Mouse (Mus musculus): Measurements from ENCODE around the gene Batf3.

Gene Batf3

DNA sequence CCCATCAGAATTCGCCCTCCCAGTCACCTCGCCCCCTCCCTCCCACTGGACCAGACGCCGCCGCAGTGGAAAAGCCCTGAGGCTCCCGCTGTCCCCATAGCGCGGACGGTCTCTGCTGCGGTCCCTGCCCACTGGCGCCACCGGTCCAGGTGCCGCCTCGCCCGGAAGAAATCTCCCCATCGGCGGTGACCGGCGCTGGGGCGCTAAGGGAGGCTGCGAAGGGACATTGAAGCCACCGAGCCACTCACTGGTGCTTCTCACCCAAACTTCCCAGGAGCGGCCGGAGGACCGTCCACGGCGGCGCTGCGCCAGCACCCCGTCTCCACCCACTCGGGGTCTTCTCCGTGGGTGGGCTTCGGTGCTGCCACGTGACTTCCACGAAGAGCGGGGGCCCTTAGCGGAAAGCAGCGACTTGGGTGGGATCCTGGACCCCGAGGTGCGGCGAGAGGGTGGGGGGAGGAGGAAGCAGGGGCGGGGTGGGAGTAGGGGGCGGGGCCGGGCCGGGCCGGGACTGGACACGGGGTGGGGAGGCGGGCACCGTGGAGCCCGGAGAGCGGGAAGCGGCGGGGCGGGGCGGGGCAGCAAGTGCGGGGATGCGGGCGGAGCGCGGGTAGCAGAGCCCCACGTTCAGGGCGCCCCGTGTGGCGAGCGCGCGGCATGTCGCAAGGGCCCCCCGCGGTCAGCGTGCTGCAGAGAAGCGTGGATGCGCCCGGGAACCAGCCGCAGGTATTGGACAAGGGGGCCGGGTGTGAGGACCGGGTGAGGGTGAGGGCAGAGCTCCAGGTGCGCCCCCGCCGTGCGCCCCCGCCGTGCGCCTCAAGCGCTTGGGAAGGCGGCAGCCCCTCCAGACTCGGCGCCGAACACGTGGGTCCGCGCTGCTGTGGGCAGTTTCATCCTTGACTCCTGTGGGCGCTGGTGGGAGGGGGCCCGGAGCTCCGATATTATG lies at the start of gene Batf3:
Gene Batf3 (plus strand): TSS at position 46 of the 946 bp plus-strand sequence.
- in situ Hi-C loops (cut with MboI, MseI), result loop anchor here (25.0 kb wide), 1 partner anchor 189 kb away; no protein-coding TSS in a partner anchor

DNA sequence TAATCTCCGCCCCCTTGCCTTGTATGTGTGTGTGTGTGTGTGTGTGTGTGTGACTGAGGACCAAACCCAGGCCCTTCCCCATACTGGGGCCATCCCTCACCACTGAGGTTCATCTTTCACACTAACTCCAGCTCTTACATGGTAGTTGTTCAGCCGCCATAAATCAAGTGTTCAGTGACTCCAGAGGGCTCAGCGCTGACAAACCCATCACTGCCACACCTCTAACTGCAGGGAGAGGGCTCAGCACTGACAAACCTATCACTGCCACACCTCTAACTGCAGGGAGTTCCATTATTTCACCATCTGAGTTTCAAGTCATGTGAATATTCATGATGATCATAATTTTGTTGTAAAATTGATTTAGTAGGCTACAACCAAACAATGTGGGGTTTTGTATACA lies 44.1 kb upstream of the Batf3 start:
- in situ Hi-C loops (cut with MboI, MseI), result no loop called here

DNA sequence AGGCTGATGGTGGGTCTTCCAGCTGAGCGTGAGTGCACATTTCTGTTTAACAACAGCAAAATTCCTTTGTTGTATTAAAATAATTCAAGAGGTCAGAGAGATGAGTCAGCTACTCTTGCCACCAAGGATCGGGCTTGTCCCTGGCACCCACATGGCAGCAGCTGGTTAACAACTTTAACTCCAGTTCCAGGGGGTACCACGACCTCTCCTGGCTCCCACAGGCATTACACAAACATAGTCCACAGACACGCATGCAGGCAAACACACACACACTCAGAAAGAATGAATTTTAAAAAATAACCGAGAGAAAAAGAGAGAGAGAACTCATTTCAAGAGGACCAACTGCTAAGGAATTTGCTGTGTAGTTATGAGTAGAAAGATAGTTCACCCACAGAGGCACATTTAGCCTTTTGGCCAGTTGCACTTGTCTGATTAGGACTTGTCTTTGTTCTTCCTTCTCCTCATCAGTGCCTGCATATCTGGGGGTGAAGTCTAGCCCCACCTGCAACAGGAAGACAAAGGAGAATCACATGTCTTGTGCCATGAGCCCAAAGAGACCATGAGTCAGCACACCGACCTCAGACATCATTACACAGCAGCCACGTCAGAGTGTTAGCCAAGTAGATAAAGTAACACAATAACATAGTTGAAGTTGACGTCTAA lies 42.6 kb upstream of the Batf3 start:
- in situ Hi-C loops (cut with MboI, MseI), result no loop called here

DNA sequence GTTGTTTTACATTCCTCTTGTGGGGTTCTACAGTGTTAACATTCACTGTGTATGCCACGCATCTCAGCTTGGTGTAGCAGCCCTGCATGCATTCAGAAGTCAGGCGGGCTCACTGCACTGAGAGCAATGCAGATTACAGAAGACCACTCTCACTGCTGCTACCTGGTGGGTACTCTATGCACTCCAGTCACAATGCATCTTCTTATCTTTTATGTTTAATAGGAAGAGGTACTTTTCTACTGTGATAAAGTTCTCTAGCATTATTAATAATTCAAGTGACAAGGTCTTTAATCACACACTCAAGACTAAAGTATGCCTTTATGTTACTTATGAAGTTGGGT lies 42.1 kb upstream of the Batf3 start:
- in situ Hi-C loops (cut with MboI, MseI), result no loop called here

DNA sequence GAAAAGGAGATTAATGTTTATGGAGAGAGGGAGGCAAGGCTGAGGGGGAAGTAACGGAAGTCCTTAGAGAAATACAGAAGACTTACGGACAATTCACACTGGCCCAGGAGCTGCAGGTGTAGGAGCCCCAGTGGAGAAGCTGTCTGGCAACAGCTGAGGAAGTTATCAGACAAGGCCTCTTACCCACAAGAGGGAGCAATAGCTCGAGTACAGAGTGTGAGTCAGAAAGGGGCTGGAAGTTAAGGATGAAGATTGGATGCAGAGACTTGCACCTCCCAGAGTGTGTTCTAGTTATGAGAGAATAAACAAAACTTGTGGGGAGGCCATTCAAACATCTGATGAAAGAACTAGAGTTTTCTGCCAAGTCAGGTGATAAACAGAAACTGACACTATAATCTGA lies 40.2 kb upstream of the Batf3 start:
- in situ Hi-C loops (cut with MboI, MseI), result no loop called here

DNA sequence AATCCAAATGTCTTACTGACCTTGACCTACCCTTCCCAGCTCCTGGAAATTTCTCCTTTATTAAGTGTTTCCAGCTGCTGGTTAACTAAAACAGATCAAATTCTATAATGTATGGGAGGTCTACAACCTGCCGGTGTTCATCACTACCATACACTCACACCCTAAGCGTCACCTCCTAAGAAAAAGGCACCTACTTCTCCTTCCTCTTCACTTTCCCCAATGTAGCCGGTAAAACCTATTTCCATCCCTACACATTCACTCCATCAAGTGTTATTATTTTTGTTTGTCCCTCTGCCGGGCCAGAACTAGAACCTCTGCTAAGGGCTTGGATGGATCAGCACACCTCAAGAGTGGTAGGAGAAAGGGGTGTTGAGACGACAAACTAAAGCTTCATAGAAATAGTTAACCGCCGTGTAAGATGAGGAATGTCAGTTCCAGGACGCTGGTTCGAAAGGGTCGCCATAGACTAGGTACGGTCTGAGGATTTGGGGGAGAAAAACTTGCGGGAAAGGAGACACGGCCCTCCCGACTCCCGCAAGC lies 35.3 kb upstream of the Batf3 start:
- in situ Hi-C loops (cut with MboI, MseI), result loop anchor here (5.0 kb wide), 1 partner anchor 35 kb away; the partner anchor contains the start of gene Flvcr1

DNA sequence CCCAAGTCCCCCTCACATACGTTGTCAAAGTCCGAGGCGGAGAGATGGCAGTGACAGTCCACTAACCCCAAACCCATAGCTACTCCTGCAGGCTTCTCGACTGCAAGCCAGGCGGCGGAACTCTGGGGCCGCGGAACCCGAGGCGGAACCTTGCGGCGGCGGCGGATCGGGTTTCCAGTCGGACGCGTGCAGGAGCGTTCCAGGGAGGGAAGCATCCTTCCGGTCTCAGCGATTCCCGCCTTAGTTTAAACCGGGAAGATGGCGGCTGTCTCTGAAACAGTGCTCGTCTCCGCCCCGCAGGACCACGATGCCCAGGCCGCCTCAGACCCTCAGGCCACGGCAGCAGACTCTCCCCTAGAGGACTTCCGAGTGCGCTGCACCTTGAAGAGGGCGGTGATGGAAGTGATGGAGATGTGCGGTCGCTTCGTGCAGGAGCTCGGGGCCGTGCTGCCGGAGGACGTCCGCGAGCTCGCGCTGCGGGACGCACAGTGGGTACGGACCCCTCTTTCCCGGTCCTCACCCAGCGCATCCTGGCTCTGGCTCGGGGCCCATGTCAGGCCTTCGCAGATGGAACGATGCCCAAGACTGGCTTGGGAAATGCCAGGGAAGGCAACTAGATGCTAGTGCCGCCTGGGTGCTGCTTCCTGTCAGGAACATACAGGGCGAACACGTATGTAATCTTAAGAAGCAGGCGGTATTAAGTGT lies 34.7 kb upstream of the Batf3 start, which contains the start of the genes Tatdn3 and Nsl1:
Gene Tatdn3 (minus strand): TSS at position 152 of the 705 bp plus-strand sequence.
Gene Nsl1 (plus strand): TSS at position 232 of the 705 bp plus-strand sequence.
- in situ Hi-C loops (cut with MboI, MseI), result loop anchor here (5.0 kb wide), 1 partner anchor 36 kb away; the partner anchor contains the start of gene Flvcr1

DNA sequence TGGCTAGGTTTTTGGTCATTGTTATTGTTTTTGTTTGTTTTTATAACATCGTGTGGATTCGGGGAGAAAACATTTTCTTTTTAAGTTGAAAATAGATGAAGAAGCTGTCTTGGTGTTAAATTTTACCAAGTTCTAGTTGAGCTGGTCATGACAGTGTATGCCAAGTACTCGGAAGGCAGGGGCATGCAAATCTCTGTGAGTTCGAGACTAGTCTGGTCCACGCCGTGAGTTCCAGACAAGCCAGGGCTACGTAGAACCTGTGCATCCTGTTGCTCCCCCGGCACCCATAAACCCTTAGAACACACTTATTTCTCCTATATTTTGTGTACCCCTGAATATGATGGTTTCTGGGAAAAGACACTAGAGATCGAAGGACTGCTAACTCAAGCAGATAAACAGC lies 33.9 kb upstream of the Batf3 start:
- in situ Hi-C loops (cut with MboI, MseI), result loop anchor here (5.0 kb wide), 1 partner anchor 36 kb away; the partner anchor contains the start of gene Flvcr1

DNA sequence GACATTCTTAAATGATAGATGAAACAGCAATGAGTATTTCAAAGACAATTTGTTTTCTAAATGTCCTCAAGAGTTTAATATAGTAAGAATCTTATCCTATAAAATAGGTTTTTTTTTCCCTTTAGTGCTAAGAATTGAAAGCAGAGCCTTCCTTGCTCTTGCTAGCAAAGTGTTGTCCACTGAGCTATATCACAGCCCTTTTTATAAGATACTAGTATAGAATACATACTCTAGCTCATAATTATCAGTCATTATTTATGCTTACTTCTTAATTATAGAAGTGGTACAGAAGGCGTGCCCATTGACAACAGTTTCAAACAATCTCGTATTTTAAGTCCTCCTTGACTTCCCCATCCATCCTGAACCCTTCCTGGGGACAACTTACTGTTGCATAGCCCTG lies 33.1 kb upstream of the Batf3 start:
- in situ Hi-C loops (cut with MboI, MseI), result loop anchor here (5.0 kb wide), 1 partner anchor 37 kb away; the partner anchor contains the start of gene Flvcr1

DNA sequence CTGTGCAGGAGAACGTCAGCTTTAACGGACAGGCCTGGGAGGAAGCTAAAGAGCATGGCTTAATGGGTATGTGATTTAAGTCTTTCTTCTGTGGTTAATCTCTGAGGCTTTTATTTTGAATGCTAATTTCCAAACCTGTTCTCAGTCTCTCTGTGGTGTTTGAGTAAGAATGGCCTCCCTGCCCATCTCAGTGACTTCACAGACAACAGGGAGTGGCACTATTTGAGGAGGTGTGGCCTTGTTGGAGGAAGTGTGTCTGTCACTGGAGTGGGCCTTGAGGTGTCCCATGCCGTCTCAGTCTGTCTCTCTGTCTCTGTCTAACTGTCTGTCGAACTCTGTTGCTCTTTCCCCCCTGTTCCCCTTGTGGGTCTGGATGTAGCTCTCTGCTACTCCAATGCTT lies 32.5 kb upstream of the Batf3 start:
- in situ Hi-C loops (cut with MboI, MseI), result no loop called here

DNA sequence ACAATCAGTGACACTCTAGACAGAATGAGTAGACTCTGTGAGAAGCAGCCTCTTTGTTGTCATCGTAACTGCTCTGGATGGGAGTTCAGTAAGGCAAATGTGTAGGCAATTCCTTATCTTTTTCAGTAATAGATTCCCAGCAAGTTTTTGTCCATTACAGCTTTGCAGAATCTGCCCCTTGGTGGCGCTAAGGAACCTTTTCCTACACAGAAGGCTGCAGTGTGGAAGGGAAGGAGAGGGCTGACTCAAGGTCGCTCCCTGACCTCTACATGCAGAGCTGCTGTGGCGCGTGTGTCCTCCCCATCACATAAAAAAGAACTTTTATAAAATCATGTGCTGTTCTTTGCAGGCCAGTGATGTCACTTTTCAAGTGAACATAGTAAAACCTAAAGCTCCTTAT lies 29.3 kb upstream of the Batf3 start:
- in situ Hi-C loops (cut with MboI, MseI), result no loop called here

DNA sequence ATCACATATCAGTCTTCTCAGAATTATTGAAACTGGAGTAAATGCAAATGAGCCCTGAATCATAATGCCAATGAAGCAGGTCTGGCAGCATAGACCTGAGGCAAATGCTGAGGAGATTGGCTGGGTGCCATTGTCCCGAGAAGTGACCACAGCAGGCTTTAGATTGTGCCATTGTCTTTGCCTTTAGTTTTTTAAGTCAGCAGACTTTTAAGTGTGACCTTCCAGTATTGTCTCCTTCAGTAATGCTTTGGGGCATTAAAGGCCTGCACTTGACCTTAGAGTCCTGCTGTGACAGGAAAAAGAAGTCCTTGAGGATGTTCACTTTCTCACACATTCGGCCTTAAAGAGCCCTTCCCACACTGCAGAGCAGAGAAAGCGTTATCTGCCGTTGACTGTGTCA lies 27.4 kb upstream of the Batf3 start:
- in situ Hi-C loops (cut with MboI, MseI), result no loop called here

DNA sequence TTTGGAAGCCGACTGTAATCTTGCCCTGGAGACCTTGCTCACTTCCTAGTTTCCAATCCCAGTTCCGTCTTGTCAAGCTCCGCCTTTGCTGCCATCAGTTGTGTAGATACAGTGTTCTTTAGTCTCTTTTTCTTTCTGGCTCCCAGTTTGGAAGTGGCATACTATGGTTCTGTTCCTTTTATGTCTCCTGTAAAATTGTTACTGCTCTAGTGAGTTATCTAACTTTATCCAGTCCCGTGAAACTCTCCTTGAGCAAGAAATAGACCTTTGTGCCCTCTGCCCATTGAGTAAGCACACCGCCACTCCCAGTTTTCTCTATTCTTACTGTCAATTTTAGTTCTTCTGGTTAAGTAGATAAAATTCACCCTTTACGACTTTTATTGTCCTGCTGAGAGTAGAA lies 26.0 kb upstream of the Batf3 start:
- in situ Hi-C loops (cut with MboI, MseI), result no loop called here

DNA sequence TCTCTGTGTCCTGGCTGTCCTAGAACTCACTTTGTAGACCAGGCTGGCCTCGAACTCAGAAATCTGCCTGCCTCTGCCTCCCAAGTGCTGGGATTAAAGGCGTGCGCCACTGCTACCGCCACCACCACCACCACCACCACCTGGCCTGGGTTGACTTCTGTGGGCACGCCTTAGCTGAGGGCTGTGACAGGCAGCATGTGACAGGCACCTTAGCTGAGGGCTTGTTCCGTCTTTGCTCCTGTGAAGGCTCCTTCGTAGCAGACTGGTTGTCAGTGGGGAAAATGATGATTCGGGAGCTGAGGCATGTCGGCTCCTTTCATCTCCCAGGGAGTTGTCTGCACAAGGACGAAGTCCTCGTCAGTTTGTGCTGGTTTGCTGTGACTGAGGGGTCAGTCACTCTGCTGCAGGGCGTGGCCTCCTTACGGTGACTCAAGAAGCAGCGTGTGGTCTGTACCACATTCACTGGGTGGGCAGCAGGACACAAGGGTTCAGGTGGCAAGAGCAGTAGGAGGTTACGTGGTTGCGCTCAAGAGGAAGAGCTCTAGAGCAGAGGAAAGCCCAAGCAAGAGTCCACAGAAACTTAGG lies 25.2 kb upstream of the Batf3 start:
- in situ Hi-C loops (cut with MboI, MseI), result no loop called here

DNA sequence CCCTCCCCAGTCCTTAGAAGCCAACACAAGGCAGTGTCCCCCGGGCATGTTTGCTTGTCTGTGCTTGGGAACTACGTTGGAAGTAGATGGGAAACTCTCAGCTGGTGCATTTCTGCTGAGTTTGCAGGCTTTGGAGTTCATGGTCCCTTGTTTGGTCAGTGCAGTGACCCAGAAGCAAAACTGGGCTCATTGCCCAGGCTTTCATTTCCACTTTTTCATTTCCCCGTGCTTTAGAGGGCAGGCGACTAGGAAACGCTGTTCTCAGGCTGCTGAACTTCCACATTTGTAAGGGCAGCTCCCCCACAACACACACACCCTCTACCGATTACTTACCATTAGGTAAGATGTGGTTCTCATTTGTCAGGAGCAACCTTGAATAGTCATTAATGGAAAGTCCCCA lies 24.6 kb upstream of the Batf3 start:
- in situ Hi-C loops (cut with MboI, MseI), result no loop called here

DNA sequence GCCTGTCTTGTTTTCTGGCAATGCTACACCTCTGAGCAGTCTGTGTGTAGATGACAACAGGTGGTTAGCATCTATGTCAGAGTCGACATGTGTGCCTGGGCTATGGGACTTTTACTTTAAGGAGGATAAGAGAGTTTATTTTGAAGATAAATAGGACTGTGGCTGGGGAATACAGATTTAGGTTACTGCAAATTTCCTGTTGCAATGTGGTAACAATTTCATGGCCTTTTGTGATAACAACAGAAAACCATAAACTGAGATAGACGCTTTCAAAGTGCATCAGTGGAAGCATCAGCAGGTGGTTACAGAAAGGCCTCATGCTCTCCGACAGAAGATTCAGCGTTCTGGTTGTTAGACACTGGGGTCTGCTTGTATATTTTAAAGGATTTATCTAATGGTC lies 24.2 kb upstream of the Batf3 start:
- in situ Hi-C loops (cut with MboI, MseI), result no loop called here

DNA sequence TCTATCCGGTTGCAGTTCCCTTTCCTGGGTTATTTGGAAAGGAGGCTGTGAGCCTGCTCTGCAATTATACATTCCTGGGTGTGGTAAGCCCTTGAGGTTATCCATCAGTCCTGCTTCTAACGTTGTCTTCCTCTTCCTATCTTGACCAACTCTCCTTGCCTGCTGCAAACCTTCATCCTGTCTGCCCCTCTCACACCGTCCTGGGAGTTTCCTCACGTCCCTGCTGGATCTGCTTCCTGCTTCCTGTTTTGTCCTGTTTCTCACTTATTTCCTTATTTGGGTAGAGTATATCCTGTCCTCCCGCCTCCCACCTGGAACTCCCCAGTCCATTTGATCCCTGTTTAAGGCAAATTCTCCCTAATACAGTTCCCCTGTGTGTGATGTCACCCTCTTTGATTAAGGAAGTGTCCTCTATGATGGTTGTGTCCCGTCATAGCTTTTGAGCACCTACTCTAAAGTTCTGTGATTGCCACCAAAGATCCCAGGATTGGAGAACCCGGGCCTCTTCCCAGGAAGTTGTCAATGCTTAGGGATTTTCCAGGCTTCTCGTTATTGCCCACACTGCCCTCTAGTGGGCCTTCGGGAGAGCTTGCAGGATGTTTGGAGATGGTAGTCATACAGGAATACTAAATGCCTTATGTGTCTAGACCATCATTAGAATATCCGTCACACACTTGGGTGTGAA lies 22.3 kb upstream of the Batf3 start:
- in situ Hi-C loops (cut with MboI, MseI), result loop anchor here (5.0 to 25.0 kb wide), 2 partner anchors 68 to 212 kb away; no protein-coding TSS in a partner anchor

DNA sequence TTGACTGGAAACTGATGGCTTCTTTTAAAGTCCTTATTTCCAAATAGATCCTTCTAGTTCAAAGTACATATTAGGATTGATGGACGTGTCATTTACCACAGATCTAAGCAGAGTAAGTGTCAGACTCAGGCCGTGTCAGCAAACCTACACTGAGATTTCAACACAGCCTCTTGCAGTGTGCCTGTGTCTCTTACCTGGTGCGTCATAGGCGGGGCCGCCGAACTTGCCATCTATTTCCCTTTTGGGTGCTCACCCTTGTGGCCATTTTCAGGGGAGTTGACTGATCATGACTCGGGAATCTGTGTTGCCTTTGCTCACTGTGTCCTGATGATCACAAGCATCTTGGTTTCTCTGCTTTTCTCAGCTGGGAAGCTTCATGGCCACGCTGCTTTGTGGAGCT lies 14.4 kb upstream of the Batf3 start:
- in situ Hi-C loops (cut with MboI, MseI), result loop anchor here (25.0 kb wide), 1 partner anchor 204 kb away; no protein-coding TSS in a partner anchor

DNA sequence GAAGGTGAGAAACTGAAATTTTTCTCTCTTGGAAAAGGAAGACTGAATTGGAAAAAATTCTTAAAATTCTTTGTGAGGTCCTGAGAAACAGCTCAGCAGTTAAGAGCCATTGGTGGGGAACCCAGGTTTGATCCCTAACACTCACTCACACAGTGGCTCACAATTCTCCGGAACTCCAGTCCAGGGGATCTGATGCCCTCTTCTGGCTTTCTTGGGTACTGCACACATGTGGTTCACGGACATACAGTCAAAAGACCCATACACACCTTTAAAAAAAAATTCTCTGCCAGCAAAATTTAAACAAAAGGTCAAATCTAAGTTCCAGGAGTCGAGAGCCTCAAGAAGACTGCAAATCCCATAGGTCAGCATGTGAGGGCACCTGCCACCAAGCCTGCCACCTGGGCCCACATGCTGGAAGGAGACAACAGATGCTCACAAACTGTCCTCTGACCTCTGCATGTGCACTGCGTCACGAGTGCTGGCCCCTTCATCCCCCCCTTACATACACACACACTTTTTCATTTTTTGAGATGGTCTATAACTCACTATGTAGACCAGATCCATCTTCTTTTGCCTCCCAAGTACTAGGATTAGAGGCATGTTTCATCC lies 12.6 kb upstream of the Batf3 start:
- in situ Hi-C loops (cut with MboI, MseI), result loop anchor here (5.0 to 25.0 kb wide), 2 partner anchors 42 to 202 kb away; no protein-coding TSS in a partner anchor

DNA sequence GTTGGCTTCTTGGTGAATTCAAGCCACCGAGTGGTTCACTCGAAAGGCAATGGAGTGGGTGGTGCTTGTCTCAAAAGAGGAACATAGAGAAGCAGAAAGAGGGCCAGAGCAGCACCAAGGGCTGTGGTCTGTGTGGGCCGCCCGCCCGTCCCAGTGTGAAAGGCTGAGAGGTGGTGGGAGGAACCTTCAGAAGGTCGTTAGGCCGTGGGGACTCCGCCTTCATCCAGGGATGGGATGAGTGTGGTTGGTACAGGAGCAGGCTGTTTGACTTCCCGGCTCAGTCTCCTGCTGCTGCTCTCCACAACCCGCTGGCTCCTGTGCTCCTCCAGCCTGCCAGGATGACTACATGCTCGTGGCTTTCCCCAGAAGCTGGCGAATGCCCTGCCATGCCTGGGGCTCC lies 12.1 kb upstream of the Batf3 start:
- in situ Hi-C loops (cut with MboI, MseI), result loop anchor here (5.0 to 25.0 kb wide), 2 partner anchors 42 to 202 kb away; no protein-coding TSS in a partner anchor

All from regulatory T cell (primary cell).